Mouse (Mus musculus) kidney, adult 2 months (tissue): ENCODE results near the gene Cyp2d34.

ENCODE experiments used
- CTCF ChIP-seq: fragments of 200-500 bp; conservative IDR thresholded peaks from 2 replicates; pipeline ENCODE4 v1.5.1; 2011; ENCODE audit warnings: low read depth, mild to moderate bottlenecking, control low read depth, low read length, moderate library complexity, mixed read lengths; ENCODE audit not compliant: insufficient read depth, insufficient read length
- POLR2A ChIP-seq: fragments of 200-500 bp; IDR thresholded peaks from one replicate; pipeline ENCODE4 v1.6.1; 2011; ENCODE audit warnings: low read depth, low read length, control low read depth

DNA sequence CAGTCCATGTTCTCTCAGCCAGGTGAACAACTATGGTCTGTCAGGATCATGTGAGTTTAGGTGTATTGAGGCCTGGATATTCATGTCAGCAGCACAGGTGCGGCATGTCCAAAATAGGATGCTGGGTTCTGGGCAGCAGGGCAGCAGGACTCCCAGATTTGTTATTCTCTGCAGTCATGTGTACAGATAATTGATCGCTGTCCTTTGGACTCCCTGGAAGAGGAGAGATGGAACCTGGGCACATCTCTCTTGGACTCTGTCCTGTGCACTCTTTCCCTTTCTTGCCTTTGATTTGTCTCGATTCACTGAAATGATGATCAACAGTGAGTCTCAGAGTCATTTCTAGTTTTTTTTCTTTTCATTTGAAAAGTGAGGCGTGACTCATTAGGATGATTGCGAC lies 23.0 kb upstream of the Cyp2d34 start:
- no peak for TF ChIP-seq CTCF
- no peak for TF ChIP-seq POLR2A
